Mouse (Mus musculus) v-Abl transformed pro-B cells (cell line): ENCODE results near the gene Rab26.

ENCODE experiments used
- in situ Hi-C, 2 experiments: fragments of 400-800 bp; cut with MboI; formaldehyde crosslinking; loops; one replicate each; pipeline ENCODE4 v1.15.1; 2025; ENCODE audit not compliant: unreplicated experiment in 2 of 2

Rab26 gene

GRCm38 (mm10) chr17:24520450-24520849 lies 13.6 kb downstream of the Rab26 start:
- in situ Hi-C loops: loop anchor here in 1 of 2 experiments (5.0 kb wide), 1 partner anchor 38 kb away; no protein-coding TSS in a partner anchor

GRCm38 (mm10) chr17:24514270-24515257 lies 19.4 kb downstream of the Rab26 start:
- in situ Hi-C loops: no loop called here

GRCm38 (mm10) chr17:24513609-24514008 lies 20.4 kb downstream of the Rab26 start:
- in situ Hi-C loops: no loop called here

- in situ Hi-C loops: no loop called here
Observed at GRCm38 (mm10) chr17:24507806-24508460, 26.1 kb downstream of the Rab26 start.

GRCm38 (mm10) chr17:24507129-24507664 lies 26.8 kb downstream of the Rab26 start:
- in situ Hi-C loops: no loop called here

GRCm38 (mm10) chr17:24506332-24507070 lies 27.5 kb downstream of the Rab26 start:
- in situ Hi-C loops: no loop called here

- in situ Hi-C loops: no loop called here
Observed at GRCm38 (mm10) chr17:24505286-24505955, 28.6 kb downstream of the Rab26 start.

- in situ Hi-C loops: no loop called here
Observed at GRCm38 (mm10) chr17:24504085-24504484, 29.9 kb downstream of the Rab26 start.

GRCm38 (mm10) chr17:24502208-24502607 lies 31.8 kb downstream of the Rab26 start:
- in situ Hi-C loops: no loop called here

- in situ Hi-C loops: loop anchor here in 1 of 2 experiments (10.0 kb wide), 1 partner anchor 159 kb away; the partner anchor contains the start of genes Npw and Slc9a3r2
Observed at GRCm38 (mm10) chr17:24496026-24496425, 38.0 kb downstream of the Rab26 start.

- in situ Hi-C loops: loop anchor here in 1 of 2 experiments (10.0 kb wide), 1 partner anchor 159 kb away; the partner anchor contains the start of genes Npw and Slc9a3r2
Observed at GRCm38 (mm10) chr17:24495443-24495842, 38.6 kb downstream of the Rab26 start.

GRCm38 (mm10) chr17:24494627-24495335 lies 39.2 kb downstream of the Rab26 start:
- in situ Hi-C loops: loop anchor here in 1 of 2 experiments (10.0 kb wide), 1 partner anchor 160 kb away; the partner anchor contains the start of genes Npw and Slc9a3r2

- in situ Hi-C loops: loop anchor here in 1 of 2 experiments (10.0 kb wide), 1 partner anchor 164 kb away; the partner anchor contains the start of genes Npw and Slc9a3r2
Observed at GRCm38 (mm10) chr17:24490399-24490798, 43.6 kb downstream of the Rab26 start.

- in situ Hi-C loops: loop anchor here in 1 of 2 experiments (10.0 kb wide), 1 partner anchor 165 kb away; the partner anchor contains the start of genes Npw and Slc9a3r2
Observed at GRCm38 (mm10) chr17:24489265-24490030, 44.6 kb downstream of the Rab26 start.

GRCm38 (mm10) chr17:24488662-24489264 lies 45.2 kb downstream of the Rab26 start:
- in situ Hi-C loops: no loop called here

GRCm38 (mm10) chr17:24488186-24488661 lies 45.8 kb downstream of the Rab26 start, which contains the start of gene Caskin1:
Caskin1 (plus strand) TSS chr17:24488601.
- in situ Hi-C loops: no loop called here

- in situ Hi-C loops: no loop called here
Observed at GRCm38 (mm10) chr17:24485090-24485860, 48.7 kb downstream of the Rab26 start.
